Mouse (Mus musculus): ENCODE measurements around the gene Gm19345.
A peak's percentile ranks its signal among the peaks of the same experiment; 100 is the strongest.

Gene Gm19345

GRCm38 (mm10) chr7:19871943-19872601, 20.3 kb downstream of the Gm19345 start:
- peak; percentile 73 for DNase-seq (ENCODE audit: low read depth)

- peak; percentile 86 for DNase-seq (ENCODE audit: low read depth)
Measured at GRCm38 (mm10) chr7:19875948-19876682, 24.3 kb downstream of the Gm19345 start.

GRCm38 (mm10) chr7:19876781-19877425, 25.1 kb downstream of the Gm19345 start:
- peak; percentile 85 for DNase-seq (ENCODE audit: low read depth)

GRCm38 (mm10) chr7:19880754-19881153, 29.0 kb downstream of the Gm19345 start:
- DNase-seq (ENCODE audit: low read depth): no peak

- DNase-seq (ENCODE audit: low read depth): no peak
Measured at GRCm38 (mm10) chr7:19887849-19888248, 36.0 kb downstream of the Gm19345 start, which contains the start of gene Ceacam19. Gene Ceacam19 (minus strand): TSS chr7:19887965.

GRCm38 (mm10) chr7:19889881-19890280, 38.1 kb downstream of the Gm19345 start:
- peak; percentile 84 for DNase-seq (ENCODE audit: low read depth)

Measured in induced T-regulatory cell, adult 2 months (primary cell).